Mouse (Mus musculus) lung, adult 2 months (tissue): ENCODE measurements around the gene Abi3bp.

ENCODE experiments used
- CTCF ChIP-seq: fragments of 200-500 bp; IDR thresholded peaks from 2 replicates; pipeline ENCODE4 v1.5.1; 2011; ENCODE audit warnings: mild to moderate bottlenecking, low read length, control low read depth; ENCODE audit not compliant: insufficient read depth
- POLR2A ChIP-seq: fragments of 200-500 bp; IDR thresholded peaks from 2 replicates; pipeline ENCODE4 v1.6.1; 2011; ENCODE audit warnings: low read depth, mild to moderate bottlenecking, control low read depth, low read length, borderline replicate concordance; ENCODE audit errors: extremely low read depth

DNA sequence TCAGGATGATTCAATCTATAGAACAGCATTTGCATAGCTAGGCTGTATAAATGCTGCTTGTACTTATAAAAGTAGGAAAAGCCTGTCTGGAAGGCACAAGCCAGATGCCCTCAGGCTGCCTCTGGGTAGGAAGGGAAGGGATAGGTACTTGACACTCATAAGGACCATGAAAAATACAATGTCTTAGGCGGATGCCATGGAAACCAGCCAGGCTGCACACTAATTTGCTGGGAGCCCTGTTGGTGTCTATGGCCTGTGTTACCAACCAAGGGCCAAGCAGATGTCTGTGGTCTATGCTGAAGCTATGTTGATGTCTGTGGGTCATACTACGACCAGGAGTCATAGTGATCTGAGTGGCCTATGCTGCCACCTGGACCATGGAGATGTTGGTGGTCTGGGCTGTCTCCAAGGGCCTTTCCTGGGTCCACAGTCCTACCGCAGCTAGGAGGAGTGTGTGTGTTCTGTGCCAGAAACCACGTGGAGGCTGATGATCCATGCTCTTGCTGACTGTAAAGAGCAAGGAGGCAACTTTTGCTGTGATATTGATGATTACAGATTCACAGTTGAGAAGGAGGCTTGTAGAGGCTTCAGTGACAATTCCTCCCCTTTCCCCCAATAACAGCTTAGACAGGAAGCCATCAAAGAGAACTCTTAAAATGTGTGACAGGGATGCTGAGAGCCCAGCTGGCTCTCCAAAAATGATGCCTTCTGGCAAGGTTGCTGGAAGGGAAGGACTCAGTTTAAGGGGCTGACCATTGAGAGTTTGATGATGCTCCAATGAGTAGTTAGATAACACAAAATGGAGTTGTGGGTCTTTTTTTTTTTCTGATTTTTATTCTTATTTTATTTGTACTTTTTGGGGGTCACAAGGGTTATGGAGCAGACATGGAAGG lies 42.1 kb upstream of the Abi3bp start:
- TF ChIP-seq POLR2A (no peak), CTCF (no peak)
